Mouse (Mus musculus) urinary bladder, postnatal 14 days (tissue): Measurements from ENCODE around the gene Acsl1.

ENCODE experiments used
- DNase-seq: peaks from one replicate; pipeline ENCODE4 v3.0.0; 2021; ENCODE audit warnings: low spot score

Acsl1 gene

GRCm38 (mm10) chr8:46470792-46471781 lies at the start of gene Acsl1:
Gene Acsl1 (plus strand): TSS chr8:46471037.
- DNase-seq = peak; percentile 100

DNA sequence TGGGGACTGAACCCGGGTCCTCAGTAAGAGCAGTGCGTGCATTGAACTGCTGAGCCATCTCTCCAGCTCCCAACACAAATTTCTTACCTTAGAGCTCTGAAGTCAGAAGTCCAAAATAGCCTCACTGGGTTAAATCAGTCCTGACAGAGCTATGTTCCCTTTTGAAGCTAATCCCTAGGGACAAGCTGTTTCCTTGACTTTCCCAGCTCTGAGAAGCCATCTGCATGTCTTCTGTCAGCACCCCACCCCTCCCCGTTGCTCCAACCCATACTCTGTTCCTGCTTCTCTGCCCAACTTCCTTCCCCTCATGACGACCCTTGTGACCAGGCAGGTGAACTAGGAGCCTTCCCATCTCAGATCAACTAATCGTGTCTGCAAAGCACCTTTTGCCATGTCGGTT lies 49.3 kb upstream of the Acsl1 start:
- DNase-seq = no peak

DNA sequence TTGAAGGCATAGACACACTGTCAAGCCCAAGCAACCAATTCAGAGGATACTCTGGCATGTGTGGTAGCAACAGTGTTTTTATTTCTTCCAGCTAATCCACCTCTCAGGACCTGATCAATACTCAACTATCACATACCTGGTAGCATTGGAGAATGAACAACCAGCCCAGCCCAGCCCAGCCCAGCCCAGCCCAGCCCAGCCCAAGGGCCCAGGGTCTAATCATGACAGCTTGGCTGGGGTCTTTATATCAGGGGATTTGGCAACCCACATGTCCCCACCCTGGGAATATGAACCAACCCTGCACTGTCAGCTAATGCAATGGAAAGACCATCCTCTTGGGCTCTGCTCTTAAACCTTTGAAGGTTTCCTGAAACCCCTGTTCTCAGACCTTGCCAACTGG lies 42.9 kb upstream of the Acsl1 start:
- DNase-seq = no peak

DNA sequence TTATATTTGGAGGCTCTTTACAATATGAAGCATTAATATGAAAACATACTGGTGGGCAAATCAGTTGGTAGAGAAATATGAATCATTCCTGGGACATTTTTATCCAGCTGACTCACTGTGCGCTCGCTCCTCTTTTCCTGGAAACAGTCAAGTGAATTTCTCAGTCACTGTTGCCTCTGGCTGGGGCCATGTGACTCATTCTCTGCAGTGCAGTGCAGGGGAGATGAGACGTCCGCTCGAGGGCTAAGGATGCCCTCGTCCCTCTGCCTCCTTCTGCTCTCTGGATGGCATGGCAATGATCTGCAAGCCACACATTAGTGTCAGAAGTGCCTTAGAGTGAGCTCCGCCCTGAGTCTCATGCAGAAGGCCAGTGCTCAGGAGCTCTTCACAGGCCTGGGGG lies 41.0 kb upstream of the Acsl1 start:
- DNase-seq = peak; percentile 35

DNA sequence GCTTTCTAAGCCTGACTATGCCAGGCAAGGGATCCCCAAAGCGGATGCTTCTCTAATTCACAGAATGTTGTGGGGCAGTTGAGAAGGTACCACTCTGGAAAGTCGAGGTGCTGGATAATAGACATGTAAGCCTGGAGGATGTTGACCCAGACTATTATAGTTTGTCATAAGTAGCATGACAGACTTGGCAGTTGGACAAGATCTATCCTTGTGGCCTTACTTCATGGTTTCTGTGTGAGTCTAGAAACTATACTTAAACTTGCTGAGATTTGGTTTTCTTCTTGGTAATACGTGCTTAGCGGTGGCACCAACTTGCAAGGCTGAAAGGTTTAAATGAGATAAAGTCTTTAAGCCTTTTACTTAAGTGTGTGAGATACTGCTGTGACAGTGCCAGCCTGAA lies 38.9 kb upstream of the Acsl1 start:
- no peak for DNase-seq

DNA sequence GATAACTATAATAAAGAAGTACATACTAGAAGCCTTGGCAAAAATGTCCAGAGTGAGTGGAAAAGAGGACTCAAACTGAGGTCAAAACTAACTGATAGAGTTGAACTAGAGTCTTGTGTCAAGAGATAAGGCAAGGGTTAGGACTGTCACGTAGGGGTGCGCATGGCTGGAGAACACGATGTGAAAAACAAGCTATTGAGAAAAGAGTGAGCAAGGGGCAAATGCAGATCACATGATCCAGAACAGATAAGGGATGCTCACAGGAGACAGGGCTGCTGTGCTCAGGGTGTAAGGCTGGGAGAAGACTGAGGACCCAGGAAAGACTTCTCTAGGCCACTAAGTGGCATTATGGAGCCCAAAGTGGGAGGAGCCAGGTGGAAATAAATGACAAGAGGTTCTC lies 38.3 kb upstream of the Acsl1 start:
- DNase-seq = no peak

DNA sequence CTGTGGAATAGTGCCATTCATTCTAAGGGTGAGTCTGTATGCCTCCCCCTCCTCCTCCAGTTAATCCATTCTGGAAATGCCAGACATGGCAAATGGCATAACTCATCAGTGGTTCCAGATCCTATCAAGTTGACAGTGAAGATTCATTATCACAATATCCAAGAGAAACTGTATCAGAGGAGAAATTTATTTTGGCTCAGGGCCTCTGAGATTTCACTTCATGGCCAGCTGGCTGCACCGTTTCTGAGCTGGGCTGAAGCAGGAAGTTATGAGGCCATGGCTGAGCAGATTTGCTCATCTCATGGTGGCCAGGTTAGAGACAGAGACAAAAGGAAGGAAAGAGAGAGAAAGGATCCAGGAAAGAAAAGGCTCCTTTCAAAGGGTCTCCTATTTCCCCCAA lies 37.2 kb upstream of the Acsl1 start:
- no peak for DNase-seq

DNA sequence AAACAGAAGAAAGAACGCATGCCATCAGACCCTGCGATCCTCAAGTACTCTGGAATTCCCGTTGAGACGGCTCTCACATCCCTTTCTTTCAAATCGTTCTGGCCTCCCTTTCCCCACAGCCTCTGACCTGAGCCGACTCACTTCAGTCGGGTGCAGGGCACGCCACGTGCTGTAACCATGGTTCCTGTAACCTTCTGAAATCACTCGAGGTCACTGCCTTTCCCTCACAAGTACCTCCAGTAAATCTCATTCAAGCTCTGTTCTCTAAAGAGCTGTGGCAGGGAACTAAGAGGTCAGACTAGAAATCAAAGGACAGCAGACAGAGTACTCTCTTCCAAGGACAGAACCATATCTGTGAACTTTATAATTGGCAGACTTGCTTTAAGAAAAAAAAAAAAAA lies 32.3 kb upstream of the Acsl1 start:
- no peak for DNase-seq

GRCm38 (mm10) chr8:46445964-46446915 lies 24.6 kb upstream of the Acsl1 start:
- no peak for DNase-seq

- no peak for DNase-seq
Measured at GRCm38 (mm10) chr8:46447334-46447733, 23.5 kb upstream of the Acsl1 start.

- DNase-seq = no peak
Measured at GRCm38 (mm10) chr8:46448606-46449005, 22.2 kb upstream of the Acsl1 start.

- no peak for DNase-seq
Measured at GRCm38 (mm10) chr8:46449063-46449462, 21.8 kb upstream of the Acsl1 start.

DNA sequence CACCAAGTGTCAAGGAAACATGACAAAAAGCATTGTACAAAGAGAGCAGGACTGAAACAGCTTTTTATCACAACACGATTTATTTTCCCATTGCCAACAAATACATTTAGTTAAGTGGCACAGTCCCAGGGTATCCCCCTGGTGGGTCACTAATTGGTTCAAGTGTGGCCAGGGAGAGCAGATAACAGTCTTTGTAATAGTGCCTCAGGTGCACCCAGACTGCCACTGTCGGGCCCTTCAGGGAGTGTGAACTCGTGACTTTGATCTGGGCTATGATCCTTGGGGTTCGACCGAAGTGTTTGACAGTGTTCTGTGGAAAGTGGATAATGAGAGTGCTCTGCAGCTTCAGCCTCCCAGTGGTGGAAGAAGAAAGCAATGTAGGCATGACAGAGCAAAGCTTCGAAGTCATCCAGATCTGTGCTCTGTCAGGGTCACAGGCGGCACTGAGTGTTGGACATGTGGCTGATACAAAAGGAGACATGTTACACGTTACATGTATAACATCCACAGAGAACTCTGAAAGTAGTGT lies 21.1 kb upstream of the Acsl1 start:
- DNase-seq = no peak

- no peak for DNase-seq
Measured at GRCm38 (mm10) chr8:46458215-46458811, 12.5 kb upstream of the Acsl1 start.

GRCm38 (mm10) chr8:46468400-46468799 lies 2.4 kb upstream of the Acsl1 start:
- no peak for DNase-seq

DNA sequence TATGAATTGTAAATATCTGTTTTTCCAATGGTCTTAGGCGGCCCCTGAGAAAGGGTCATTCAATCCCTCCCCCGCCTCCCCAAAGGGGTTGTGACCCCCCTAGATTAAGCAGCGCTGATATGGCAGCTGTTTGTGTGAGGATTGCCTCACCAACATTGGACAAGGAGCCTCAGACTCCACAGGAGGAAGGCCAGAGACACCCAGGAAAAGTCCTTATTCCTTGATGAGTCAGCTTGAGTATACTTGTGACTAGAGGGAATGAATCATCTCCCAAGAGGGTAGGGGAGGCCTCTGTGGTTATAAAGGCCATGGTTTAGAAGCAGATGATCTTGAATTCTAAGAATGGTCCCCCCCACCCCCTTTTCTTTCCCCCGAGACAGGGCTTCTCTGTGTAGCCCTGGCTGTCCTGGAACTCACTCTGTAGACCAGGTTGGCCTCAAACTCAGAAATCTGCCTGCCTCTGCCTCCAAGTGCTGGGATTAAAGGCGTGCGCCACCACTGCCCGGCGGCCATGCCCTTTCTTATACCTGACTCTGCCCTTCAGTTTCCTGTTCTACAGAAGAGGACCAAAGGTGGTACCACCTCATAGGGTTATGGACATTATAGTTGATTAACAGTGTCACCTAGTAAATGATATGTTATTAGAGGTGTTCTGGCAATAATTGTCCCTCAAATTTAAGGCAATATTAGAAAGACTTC lies 1.6 kb upstream of the Acsl1 start:
- DNase-seq = no peak

DNA sequence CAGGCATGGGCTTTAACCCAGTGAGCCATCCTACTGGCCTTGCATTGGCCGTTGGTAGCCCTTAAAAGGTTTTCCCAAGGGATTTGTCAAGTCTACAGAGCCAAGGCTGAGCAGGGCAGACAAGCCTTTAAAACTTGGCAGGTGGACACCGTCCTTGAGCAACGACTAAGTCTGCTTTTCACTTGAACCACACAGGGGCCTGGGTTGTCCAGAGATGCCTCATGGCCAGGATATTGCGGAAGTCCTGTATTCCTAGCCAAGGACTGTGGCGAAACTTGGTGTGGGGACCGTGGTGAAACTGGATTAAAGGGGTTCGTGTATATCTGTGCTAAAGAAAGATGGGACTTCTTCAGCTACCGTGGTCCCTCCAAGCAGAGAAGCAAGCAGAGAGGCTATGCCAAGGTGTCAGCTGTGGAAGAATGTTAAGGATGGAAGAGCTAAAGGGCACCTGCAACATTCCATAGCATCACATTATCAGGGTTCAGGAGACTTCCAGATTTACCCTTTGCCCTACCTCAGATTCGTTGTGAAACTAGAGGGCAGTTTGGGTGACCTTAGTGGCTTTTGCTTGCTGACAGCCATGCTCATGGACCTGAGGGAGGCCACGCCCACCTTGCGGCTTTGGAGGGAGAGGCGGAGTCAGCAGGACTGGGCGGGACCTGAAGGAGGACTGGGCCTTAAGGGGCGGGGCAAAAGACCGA lies 596 bp upstream of the Acsl1 start:
- no peak for DNase-seq

DNA sequence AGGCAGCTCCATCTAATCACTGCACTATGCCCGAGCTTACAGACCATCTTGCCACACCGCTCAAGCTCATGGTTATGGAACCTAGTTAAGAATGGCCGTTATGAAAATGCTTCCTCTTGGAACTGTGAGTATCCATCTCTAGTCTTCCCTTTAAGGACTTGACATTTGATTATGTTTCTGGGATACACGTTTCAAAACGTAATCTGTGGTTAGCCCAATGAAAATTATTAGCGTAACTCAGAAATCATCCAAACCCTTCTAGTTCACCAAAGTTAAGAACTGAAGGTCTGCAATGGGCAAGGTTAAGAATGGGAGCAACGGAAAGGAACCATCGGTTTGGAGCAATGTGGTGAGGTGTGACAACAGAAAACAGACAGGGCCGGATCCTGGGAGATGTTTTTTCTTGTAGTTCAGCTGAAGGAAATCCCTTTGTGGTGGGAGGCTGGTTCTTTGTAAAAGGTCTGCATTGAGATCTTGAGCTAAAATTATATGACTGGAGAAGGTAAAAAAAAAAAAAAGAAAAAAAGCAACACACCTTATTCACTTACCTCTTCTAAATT lies 1.2 kb downstream of the Acsl1 start:
- no peak for DNase-seq

DNA sequence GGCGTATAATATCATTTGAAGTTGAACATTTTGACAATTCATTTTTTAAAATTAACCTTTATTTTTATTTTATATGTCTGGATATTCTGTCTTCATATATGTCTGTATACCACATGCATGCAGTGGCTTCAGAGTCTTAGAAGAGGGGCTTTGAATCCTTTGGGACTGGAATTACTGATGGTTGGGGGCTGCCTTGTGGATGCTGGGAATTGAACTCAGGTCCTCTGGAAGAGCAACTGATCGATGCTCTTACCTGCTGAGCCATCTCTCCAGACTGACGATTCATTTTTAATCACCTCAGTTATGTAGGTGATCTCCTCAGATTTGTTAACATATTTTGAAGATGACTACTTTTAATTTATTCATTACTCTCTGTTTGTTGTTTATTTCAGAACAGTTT lies 3.3 kb downstream of the Acsl1 start:
- DNase-seq = no peak

DNA sequence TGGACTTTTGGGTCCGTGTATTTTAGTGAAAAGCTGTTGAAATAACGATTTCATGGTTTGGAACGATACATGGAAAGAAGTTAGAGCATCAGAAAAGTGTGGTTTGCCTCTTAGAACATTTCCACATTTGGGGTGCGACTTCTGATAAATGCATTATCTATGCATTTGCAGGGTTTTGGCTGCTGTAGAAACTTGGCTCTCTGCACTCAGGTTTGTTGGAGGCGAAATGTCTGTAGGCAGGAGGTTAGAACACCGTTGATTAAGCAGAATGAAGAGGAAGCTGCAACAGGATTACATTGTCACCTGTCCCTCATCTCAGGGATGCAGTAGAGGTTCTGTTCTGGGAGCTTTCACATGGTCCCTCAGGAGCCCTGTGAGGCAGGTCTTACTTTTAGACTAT lies 3.8 kb downstream of the Acsl1 start:
- no peak for DNase-seq

GRCm38 (mm10) chr8:46475404-46475803 lies 4.6 kb downstream of the Acsl1 start:
- DNase-seq = no peak
